Mouse (Mus musculus) cerebellum, postnatal 10 days (tissue): ENCODE results near the gene Frmd8.

ENCODE experiments used
- DNase-seq, 2 experiments: peaks; one replicate each; pipeline ENCODE4 v3.0.0; 2021; ENCODE audit warnings: mixed read lengths in 2 of 2

Frmd8 gene

GRCm38 (mm10) chr19:5874969-5875480, at the start of gene Frmd8:
Gene Frmd8 (minus strand): TSS chr19:5875274.
- DNase-seq: peak; percentile 95 to 97

- DNase-seq: peak; percentile 98 to 99
These were observed 49.6 kb upstream of the Frmd8 start, which contains the start of gene Cdc42ep2 for GRCm38 (mm10) chr19:5924713-5925093. Gene Cdc42ep2 (minus strand): TSS chr19:5924816.

- peak; percentile 98 to 100 for DNase-seq
These were observed 49.1 kb upstream of the Frmd8 start for GRCm38 (mm10) chr19:5923990-5924712.

- DNase-seq: no peak
These were observed 47.9 kb upstream of the Frmd8 start for GRCm38 (mm10) chr19:5922963-5923362.

GRCm38 (mm10) chr19:5922119-5922942, 47.3 kb upstream of the Frmd8 start:
- no peak for DNase-seq

- no peak for DNase-seq
These were observed 46.6 kb upstream of the Frmd8 start for GRCm38 (mm10) chr19:5921715-5922114.

- DNase-seq: peak in 1 of 2 experiments; percentile 26
These were observed 38.1 kb upstream of the Frmd8 start, which contains the start of gene Dpf2 for GRCm38 (mm10) chr19:5913007-5913719. Gene Dpf2 (minus strand): TSS chr19:5913010.

GRCm38 (mm10) chr19:5912103-5913006, 37.3 kb upstream of the Frmd8 start:
- DNase-seq: peak; percentile 98 to 100

- DNase-seq: no peak
These were observed 36.5 kb upstream of the Frmd8 start for GRCm38 (mm10) chr19:5911430-5912102.

GRCm38 (mm10) chr19:5910221-5910620, 35.1 kb upstream of the Frmd8 start:
- peak; percentile 75 to 76 for DNase-seq

GRCm38 (mm10) chr19:5907275-5907674, 32.2 kb upstream of the Frmd8 start:
- no peak for DNase-seq

- peak; percentile 99 for DNase-seq
These were observed 19.1 kb upstream of the Frmd8 start, which contains the start of gene Tigd3 for GRCm38 (mm10) chr19:5894002-5894678. Gene Tigd3 (minus strand): TSS chr19:5894149.

GRCm38 (mm10) chr19:5893282-5894001, 18.4 kb upstream of the Frmd8 start:
- DNase-seq: no peak

- peak in 1 of 2 experiments; percentile 33 for DNase-seq
These were observed 17.7 kb upstream of the Frmd8 start for GRCm38 (mm10) chr19:5892735-5893134.

- no peak for DNase-seq
These were observed 17.2 kb upstream of the Frmd8 start for GRCm38 (mm10) chr19:5892262-5892661.

- peak; percentile 41 to 57 for DNase-seq
These were observed 16.6 kb upstream of the Frmd8 start for GRCm38 (mm10) chr19:5891521-5892258.

GRCm38 (mm10) chr19:5889211-5889610, 14.1 kb upstream of the Frmd8 start:
- no peak for DNase-seq

- no peak for DNase-seq
These were observed 12.3 kb upstream of the Frmd8 start for GRCm38 (mm10) chr19:5887234-5887815.

- DNase-seq: peak; percentile 40 to 56
These were observed 10.8 kb upstream of the Frmd8 start for GRCm38 (mm10) chr19:5885838-5886237.
